Mouse (Mus musculus) heart, postnatal 0 days (tissue): ENCODE measurements at regions not wholly inside any gene's neighbourhood (a gene's known extent, or its start where the extent isn't known, plus 50 kb on each side); places are given as distances from the start of the nearest gene placed in this dataset.

Experiments
- CTCF ChIP-seq: IDR thresholded peaks from 2 replicates; pipeline ENCODE4 v1.5.1; 2016; ENCODE audit warnings: antibody characterized with exemption, control low read depth, low read depth
- EP300 ChIP-seq: IDR thresholded peaks from 2 replicates; pipeline ENCODE4 v1.6.1; 2016; ENCODE audit warnings: antibody characterized with exemption, low read depth

- TF ChIP-seq CTCF (no peak), EP300 (no peak)
These were observed 230.0 kb downstream of the Gm28710 start for GRCm38 (mm10) chr5:17021636-17022035.
